Mouse (Mus musculus) B cell, adult 67 days (primary cell): ENCODE data around the gene Slc6a20b. TPM values are rescaled to one million over a fixed set of nuclear protein-coding genes. Genes with fewer than 3 reads are reported as not detected.

Experiments used
- total RNA-seq, 2 experiments: library from RNA; stranded (reverse); gene quantifications; 4 replicates each; pipeline ENCODE4 v1.2.4; 2023

Gene Slc6a20b
- not detected for total RNA-seq

DNA sequence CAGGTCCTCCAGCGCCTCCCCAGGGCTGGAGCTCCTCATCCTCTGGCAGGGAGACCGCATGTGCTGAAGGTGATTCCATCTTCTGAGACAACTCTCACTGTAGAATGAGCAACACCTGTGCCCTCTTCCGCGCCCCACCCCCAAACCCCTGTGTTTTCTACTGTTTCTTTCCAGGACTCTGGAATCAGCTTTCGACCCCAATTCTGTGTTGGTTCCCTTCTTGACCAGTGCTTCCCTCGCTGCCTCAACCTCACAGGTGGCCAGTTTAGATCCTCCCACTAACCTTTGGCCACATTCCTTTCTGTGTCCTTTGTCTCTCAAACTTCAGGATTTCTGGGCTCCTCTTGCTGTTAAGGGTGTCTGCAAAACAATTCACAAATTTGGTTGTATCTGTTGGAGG, at the start of gene Slc6a20b:
Gene Slc6a20b (minus strand): TSS at position 285 of the 400 bp plus-strand sequence.

GRCm38 (mm10) chr9:123678327-123679105, 46.2 kb upstream of the Slc6a20b start, which contains the start of the genes Ccr9 and Slc6a20a:
Gene Ccr9, plus strand, starts transcription at chr9:123678439.
Gene Slc6a20a, minus strand, starts transcription at chr9:123678885.

Other genes with a start within 250 kb of the Slc6a20b start
- 100 to 1,000 TPM; 133 to 151 TPM for gene Limd1, start 153.9 kb downstream of the Slc6a20b start, total RNA-seq
- gene Sacm1l, start 102.8 kb downstream of the Slc6a20b start, total RNA-seq, result 10 to 100 TPM; 26.9 to 27.6 TPM
- 1 to 10 TPM in 1 of 2 experiments, under 1 TPM in 1; 0.59 to 1.0 TPM for gene Ccr9, start 45.9 kb upstream of the Slc6a20b start, total RNA-seq
- not detected for gene Slc6a20a, start 46.3 kb upstream of the Slc6a20b start, total RNA-seq
- gene Lztfl1, start 85.1 kb upstream of the Slc6a20b start, total RNA-seq, result 100 to 1,000 TPM; 143 to 208 TPM
- not detected for gene Cxcr6, start 173.9 kb upstream of the Slc6a20b start, total RNA-seq
- 10 to 100 TPM; 41.8 to 51.4 TPM for gene Fyco1, start 219.3 kb upstream of the Slc6a20b start, total RNA-seq
- gene Xcr1, start 229.5 kb upstream of the Slc6a20b start, total RNA-seq, result under 1 TPM in 1 of 2 experiments, not detected in 1; 0.35 TPM